Mouse (Mus musculus): ENCODE data around the gene Hira. TPM values are rescaled to one million over a fixed set of nuclear protein-coding genes. Genes with fewer than 3 reads are reported as not detected.
"Not testable (repeated sequence)": the region's sequence is repeated elsewhere in the genome, so short reads cannot be mapped to it uniquely, and the experiment has no call there.

The Hira gene
- total and polyA plus RNA-seq, 3 experiments: 19.0 to 23.1 (median 20.9) TPM

DNA sequence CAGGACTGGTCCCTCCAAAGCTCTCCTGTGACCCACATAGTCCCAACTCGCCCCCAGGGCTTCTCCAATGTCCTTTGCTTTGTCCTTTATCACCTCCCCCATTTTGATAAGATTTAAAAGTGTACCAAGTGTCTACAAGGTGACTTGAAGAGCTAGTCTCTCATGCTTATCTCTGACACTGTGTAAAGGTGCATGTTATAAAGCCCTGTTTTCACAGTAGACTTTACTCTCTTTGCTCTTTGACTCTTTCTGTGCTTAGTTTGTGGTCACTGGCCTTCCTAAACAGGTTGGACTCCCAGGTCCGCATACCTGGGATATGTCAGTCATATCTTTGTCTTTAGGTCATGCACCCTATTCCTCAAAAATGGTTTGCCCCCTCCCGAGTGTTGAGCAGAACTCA lies 78.2 kb downstream of the Hira start:
- intact Hi-C loops (cut with DNase I): no loop called here
- no peak overlapping the region for H3K9ac ChIP-seq (ENCODE audit: low read depth, low read length)
- no peak for DNase-seq
- no peaks in the 10 kb centered on the region for H3K4me1 ChIP-seq (ENCODE audit: control insufficient read depth, insufficient read depth, low read length)
- 80% methylated on average over 3 of the region's 3 CpGs for WGBS
- no peak for TF ChIP-seq POLR2A (IDR thresholded peaks at IDR 0.05; ENCODE audit: insufficient read depth, low read depth, low read length)
- TF ChIP-seq EP300 (IDR thresholded peaks at IDR 0.05; ENCODE audit: insufficient read depth, low read depth, low read length): no peak
- no peak for TF ChIP-seq CTCF (IDR thresholded peaks at IDR 0.05)
- no peaks in the 10 kb centered on the region for H3K27me3 ChIP-seq (ENCODE audit: control insufficient read depth, insufficient read depth, low read length)
- H3K4me3 ChIP-seq: no peak overlapping the region
- no peak overlapping the region for H3K27ac ChIP-seq
- no peaks in the 10 kb centered on the region for H3K36me3 ChIP-seq (ENCODE audit: control insufficient read depth, insufficient read depth, low read length)
- no peaks in the 10 kb centered on the region for H3K79me2 ChIP-seq (replicated peaks; ENCODE audit: control insufficient read depth, insufficient read depth, low read length)

DNA sequence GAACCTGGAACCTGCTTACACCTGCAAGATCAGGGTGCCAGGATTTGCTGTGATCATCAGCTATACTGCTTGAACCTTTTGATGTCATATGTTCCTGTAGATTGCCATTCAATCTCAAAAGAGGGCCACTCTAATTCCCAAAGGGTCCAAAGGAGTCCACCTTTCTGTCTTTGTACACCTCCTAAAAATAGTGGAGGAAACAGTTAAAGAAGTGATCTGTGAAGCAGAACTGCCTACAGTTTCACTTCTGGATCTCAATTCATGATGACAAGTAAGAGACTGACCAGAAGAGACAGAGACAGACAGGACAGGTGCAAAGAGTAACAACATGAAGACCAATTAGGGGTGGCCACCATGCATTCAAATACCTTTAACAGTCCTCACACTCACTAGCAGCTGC lies 86.6 kb downstream of the Hira start:
- no peak overlapping the region for H3K4me3 ChIP-seq
- H3K79me2 ChIP-seq (replicated peaks; ENCODE audit: control insufficient read depth, insufficient read depth, low read length): no peaks in the 10 kb centered on the region
- TF ChIP-seq CTCF (IDR thresholded peaks at IDR 0.05) (no peak), EP300 (IDR thresholded peaks at IDR 0.05; ENCODE audit: insufficient read depth, low read depth, low read length) (no peak), POLR2A (IDR thresholded peaks at IDR 0.05; ENCODE audit: insufficient read depth, low read depth, low read length) (no peak)
- H3K27ac ChIP-seq: no peak overlapping the region
- H3K27me3 ChIP-seq (ENCODE audit: control insufficient read depth, insufficient read depth, low read length): no peaks in the 10 kb centered on the region
- intact Hi-C loops (cut with DNase I): no loop called here
- DNase-seq: no peak
- H3K4me1 ChIP-seq (ENCODE audit: control insufficient read depth, insufficient read depth, low read length): no peaks in the 10 kb centered on the region
- H3K9ac ChIP-seq (ENCODE audit: low read depth, low read length): no peak overlapping the region
- no peaks in the 10 kb centered on the region; the same call in 1 of the 2 replicates for H3K36me3 ChIP-seq (ENCODE audit: control insufficient read depth, insufficient read depth, low read length)

DNA sequence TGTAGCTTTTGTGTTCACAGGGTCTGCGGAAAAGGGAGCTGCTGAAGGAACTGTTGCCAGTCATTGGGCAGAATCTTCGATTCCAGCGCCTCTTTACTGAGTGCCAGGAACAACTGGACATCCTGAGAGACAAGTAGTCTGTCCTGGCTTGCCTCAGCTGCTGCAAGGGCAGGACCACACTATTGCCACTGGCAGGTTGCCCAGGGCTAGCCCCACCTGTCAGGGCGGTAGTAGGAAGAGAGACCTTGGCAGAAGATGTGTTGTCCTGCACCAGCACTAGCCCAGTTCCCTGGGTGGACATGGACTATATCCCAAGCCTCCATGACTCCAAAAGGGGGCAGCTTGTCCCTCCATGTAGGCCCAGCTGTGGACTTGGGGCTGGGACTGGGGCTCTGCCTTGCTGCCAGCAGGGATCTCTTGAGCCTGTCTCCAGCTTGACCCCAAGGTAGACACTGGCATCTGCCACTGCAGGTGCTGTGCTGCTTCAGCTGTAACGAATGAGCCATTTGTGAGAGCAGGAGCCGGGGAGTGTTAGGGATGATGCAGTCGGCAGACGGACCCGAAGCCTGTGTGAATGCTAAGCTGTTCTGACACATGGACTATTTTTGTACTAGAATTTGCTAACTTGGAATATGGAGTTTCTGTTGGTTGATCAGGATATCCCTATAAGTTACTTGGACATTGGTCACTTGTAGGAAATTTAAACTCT lies 92.7 kb downstream of the Hira start:
- no peak overlapping the region for H3K9ac ChIP-seq (ENCODE audit: low read depth, low read length)
- H3K36me3 ChIP-seq (ENCODE audit: control insufficient read depth, insufficient read depth, low read length): no peaks in the 10 kb centered on the region
- no peak for DNase-seq
- no peak overlapping the region for H3K4me3 ChIP-seq
- H3K27ac ChIP-seq: no peak overlapping the region
- no peaks in the 10 kb centered on the region for H3K79me2 ChIP-seq (replicated peaks; ENCODE audit: control insufficient read depth, insufficient read depth, low read length)
- WGBS: 84% methylated on average over 9 of the region's 9 CpGs
- H3K27me3 ChIP-seq (ENCODE audit: control insufficient read depth, insufficient read depth, low read length): no peaks in the 10 kb centered on the region
- H3K4me1 ChIP-seq (ENCODE audit: control insufficient read depth, insufficient read depth, low read length): no peaks in the 10 kb centered on the region
- TF ChIP-seq CTCF (IDR thresholded peaks at IDR 0.05) (no peak), EP300 (IDR thresholded peaks at IDR 0.05; ENCODE audit: insufficient read depth, low read depth, low read length) (no peak), POLR2A (IDR thresholded peaks at IDR 0.05; ENCODE audit: insufficient read depth, low read depth, low read length) (no peak)
- intact Hi-C loops (cut with DNase I): no loop called here

DNA sequence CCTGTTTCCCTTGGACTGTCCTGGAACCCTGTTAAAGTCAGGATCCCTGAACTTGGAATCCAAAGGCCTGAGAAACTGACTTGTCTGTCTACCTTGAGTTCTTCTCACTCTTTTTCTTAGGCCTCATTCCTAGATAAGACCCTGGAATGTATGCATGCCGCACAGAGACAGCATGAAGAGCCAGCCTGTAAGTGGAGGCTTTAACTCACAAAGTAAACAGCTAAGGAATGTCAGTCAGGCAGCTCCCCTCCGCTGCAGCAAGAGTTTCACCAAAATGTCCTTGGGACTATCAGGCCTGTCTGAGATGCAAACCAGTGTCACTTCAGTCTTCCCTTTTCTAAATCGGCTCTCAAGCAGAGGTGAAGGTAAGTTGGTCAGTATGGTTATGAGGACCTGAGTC lies 94.0 kb downstream of the Hira start:
- Histone ChIP-seq H3K27me3 (ENCODE audit: control insufficient read depth, insufficient read depth, low read length) (no peaks in the 10 kb centered on the region), H3K79me2 (replicated peaks; ENCODE audit: control insufficient read depth, insufficient read depth, low read length) (no peaks in the 10 kb centered on the region), H3K9ac (ENCODE audit: low read depth, low read length) (no peak overlapping the region), H3K4me3 (no peak overlapping the region), H3K36me3 (ENCODE audit: control insufficient read depth, insufficient read depth, low read length) (no peaks in the 10 kb centered on the region), H3K4me1 (ENCODE audit: control insufficient read depth, insufficient read depth, low read length) (no peaks in the 10 kb centered on the region), H3K27ac (no peak overlapping the region)
- TF ChIP-seq CTCF (IDR thresholded peaks at IDR 0.05) (no peak), EP300 (IDR thresholded peaks at IDR 0.05; ENCODE audit: insufficient read depth, low read depth, low read length) (no peak)
- intact Hi-C loops (cut with DNase I): no loop called here
- no peak for DNase-seq
- 47% methylated on average over 3 of the region's 3 CpGs for WGBS

DNA sequence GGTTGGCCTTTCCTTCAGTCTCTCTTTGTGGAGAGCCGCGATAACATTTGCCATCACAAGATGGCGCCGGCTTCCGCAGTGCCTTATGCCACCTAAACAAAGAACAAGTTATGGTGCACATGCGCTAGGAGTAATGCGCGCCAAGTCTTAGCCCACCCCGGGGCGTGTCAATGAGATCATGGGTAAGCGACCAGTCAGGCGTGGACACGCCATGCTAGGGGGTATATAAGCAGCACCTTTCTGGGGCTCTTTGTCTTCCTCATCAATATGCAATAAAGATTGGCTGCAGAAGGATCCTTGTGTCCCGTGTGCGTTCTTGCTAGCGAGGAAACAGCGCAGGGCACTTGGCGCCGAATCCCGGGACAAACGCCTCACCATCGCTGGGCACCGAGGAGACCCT lies 98.8 kb downstream of the Hira start:
- H3K79me2 ChIP-seq (replicated peaks; ENCODE audit: control insufficient read depth, insufficient read depth, low read length); H3K4me1 ChIP-seq (ENCODE audit: control insufficient read depth, insufficient read depth, low read length); H3K36me3 ChIP-seq (ENCODE audit: control insufficient read depth, insufficient read depth, low read length); intact Hi-C loops (cut with DNase I); H3K9ac ChIP-seq (ENCODE audit: low read depth, low read length); H3K27ac ChIP-seq; H3K27me3 ChIP-seq (ENCODE audit: control insufficient read depth, insufficient read depth, low read length); DNase-seq; H3K4me3 ChIP-seq: not testable (repeated sequence)
- 88% methylated on average over 23 of the region's 23 CpGs for WGBS

DNA sequence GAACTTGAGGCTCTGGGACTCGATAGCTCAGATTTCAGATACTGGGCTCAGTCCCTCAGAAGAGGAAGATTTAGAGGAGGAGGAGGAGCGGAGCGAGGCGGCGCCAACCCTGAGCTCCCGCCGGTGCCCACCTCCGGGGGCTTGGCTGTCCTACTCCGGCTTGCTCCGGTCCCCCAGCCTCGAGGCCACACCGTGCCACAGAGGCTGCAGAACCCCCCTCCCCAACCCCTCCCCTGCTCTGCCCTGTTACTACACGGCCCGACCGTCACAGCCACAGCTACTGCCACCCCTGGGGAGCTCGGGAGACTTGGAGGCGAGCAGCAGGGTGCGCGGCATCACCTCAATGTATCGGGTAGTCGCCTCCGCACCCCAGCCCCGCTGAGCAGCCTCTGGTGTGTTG lies 99.5 kb downstream of the Hira start:
- Histone ChIP-seq H3K27ac (no peak overlapping the region), H3K36me3 (ENCODE audit: control insufficient read depth, insufficient read depth, low read length) (no peaks in the 10 kb centered on the region), H3K79me2 (replicated peaks; ENCODE audit: control insufficient read depth, insufficient read depth, low read length) (no peaks in the 10 kb centered on the region), H3K4me3 (no peak overlapping the region), H3K4me1 (ENCODE audit: control insufficient read depth, insufficient read depth, low read length) (no peaks in the 10 kb centered on the region), H3K9ac (ENCODE audit: low read depth, low read length) (no peak overlapping the region), H3K27me3 (ENCODE audit: control insufficient read depth, insufficient read depth, low read length) (no peaks in the 10 kb centered on the region)
- 82% methylated on average over 23 of the region's 23 CpGs for WGBS
- intact Hi-C loops (cut with DNase I): no loop called here
- no peak for DNase-seq
- no peak for TF ChIP-seq POLR2A (IDR thresholded peaks at IDR 0.05; ENCODE audit: insufficient read depth, low read depth, low read length)
- TF ChIP-seq EP300 (IDR thresholded peaks at IDR 0.05; ENCODE audit: insufficient read depth, low read depth, low read length): no peak
- no peak for TF ChIP-seq CTCF (IDR thresholded peaks at IDR 0.05)
